Mouse (Mus musculus) gastrocnemius, adult 2 months (tissue): ENCODE results near the gene Edn1. TPM values are rescaled to one million over a fixed set of nuclear protein-coding genes. Genes with fewer than 3 reads are reported as not detected.
A peak's percentile ranks its signal among the peaks of the same experiment; 100 is the strongest.

ENCODE experiments used
- DNase-seq: peaks from one replicate; pipeline ENCODE4 v3.0.0; 2022
- H3K27ac ChIP-seq: fragments of 200-600 bp; 2 replicates; pipeline ENCODE4 v1.8.1; 2022; ENCODE audit warnings: mild to moderate bottlenecking
- H3K4me3 ChIP-seq: fragments of 200-600 bp; 2 replicates; pipeline ENCODE4 v1.8.1; 2022; ENCODE audit warnings: mild to moderate bottlenecking, moderate library complexity
- CTCF ChIP-seq: fragments of 200-600 bp; IDR thresholded peaks from 2 replicates; pipeline ENCODE4 v1.8.1; 2022; ENCODE audit warnings: antibody characterized with exemption, mild to moderate bottlenecking, moderate library complexity
- intact Hi-C: fragments of 180-260 bp; cut with DNase I; formaldehyde crosslinking; loops from one replicate; pipeline ENCODE4 v1.15.1; 2025
- long read RNA-seq, 2 experiments: library from polyadenylated mRNA; stranded (forward); transcript quantifications; one replicate each; pipeline ENCODE4 v2.0.0; 2021
- total RNA-seq, 2 experiments: library from RNA; stranded (reverse); gene quantifications; 2 replicates each; pipeline ENCODE4 v1.2.3; 2021

The Edn1 gene
- total RNA-seq, result 1 to 10 TPM; 1.6 to 1.7 TPM
- long read RNA-seq, experiment 1, partial matches to known transcripts, result 0 of 1 reads
- long read RNA-seq, experiment 1, other reads (novel, unspliced or antisense), result 0 of 1 reads
- long read RNA-seq, experiment 2, result 0 reads

- peak within 1 kb of the TSS; percentile 77 for H3K27ac ChIP-seq
- peak within 1 kb of the TSS; percentile 72 for H3K4me3 ChIP-seq
- peak; percentile 62 for DNase-seq
- no peak for TF ChIP-seq CTCF
- intact Hi-C loops, result loop anchor here (2.0 kb wide), 2 partner anchors 286 to 592 kb away; no protein-coding TSS in a partner anchor
Observed at GRCm38 (mm10) chr13:42301161-42301721, at the start of gene Edn1. Gene Edn1 (plus strand): TSS chr13:42301476.

- no peak for DNase-seq
- Histone ChIP-seq H3K4me3 (no peak overlapping the region), H3K27ac (no peak overlapping the region)
- TF ChIP-seq CTCF, result no peak
- intact Hi-C loops, result no loop called here
Observed at GRCm38 (mm10) chr13:42253821-42254220, 47.5 kb upstream of the Edn1 start.

- intact Hi-C loops, result no loop called here
- Histone ChIP-seq H3K27ac (no peak overlapping the region), H3K4me3 (no peak overlapping the region)
- no peak for DNase-seq
- no peak for TF ChIP-seq CTCF
Observed at GRCm38 (mm10) chr13:42255105-42255504, 46.2 kb upstream of the Edn1 start.

DNA sequence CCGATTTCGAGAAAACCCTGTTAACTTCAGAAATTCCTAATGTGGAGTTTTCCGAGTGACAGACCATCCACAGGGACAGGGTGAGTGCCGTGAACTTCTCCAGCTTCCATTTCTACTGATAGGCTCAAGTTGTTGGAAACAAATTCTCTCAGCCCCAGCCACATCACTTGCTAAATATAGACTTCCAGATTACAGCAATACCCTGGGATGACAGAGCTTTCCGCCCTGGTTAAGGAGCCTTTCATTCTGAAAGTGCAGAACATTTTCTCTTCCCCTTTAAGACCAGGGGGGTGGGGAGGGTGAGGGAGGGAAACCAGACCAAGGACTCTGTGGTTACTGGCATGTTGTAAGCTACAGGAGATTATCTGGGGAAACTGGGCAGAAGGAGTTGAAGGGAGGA, 42.9 kb upstream of the Edn1 start:
- Histone ChIP-seq H3K27ac (peak overlapping the region; percentile 35; the same call in 1 of the 2 replicates), H3K4me3 (no peak overlapping the region)
- DNase-seq, result no peak
- TF ChIP-seq CTCF, result no peak
- intact Hi-C loops, result no loop called here

- no peak for DNase-seq
- intact Hi-C loops, result no loop called here
- no peak overlapping the region for H3K4me3 ChIP-seq
- no peak for TF ChIP-seq CTCF
- no peak overlapping the region for H3K27ac ChIP-seq
Observed at GRCm38 (mm10) chr13:42260667-42261066, 40.6 kb upstream of the Edn1 start.

- intact Hi-C loops, result no loop called here
- no peak for DNase-seq
- Histone ChIP-seq H3K4me3 (no peak overlapping the region), H3K27ac (no peak overlapping the region)
- no peak for TF ChIP-seq CTCF
Observed at GRCm38 (mm10) chr13:42270051-42270450, 31.2 kb upstream of the Edn1 start.

DNA sequence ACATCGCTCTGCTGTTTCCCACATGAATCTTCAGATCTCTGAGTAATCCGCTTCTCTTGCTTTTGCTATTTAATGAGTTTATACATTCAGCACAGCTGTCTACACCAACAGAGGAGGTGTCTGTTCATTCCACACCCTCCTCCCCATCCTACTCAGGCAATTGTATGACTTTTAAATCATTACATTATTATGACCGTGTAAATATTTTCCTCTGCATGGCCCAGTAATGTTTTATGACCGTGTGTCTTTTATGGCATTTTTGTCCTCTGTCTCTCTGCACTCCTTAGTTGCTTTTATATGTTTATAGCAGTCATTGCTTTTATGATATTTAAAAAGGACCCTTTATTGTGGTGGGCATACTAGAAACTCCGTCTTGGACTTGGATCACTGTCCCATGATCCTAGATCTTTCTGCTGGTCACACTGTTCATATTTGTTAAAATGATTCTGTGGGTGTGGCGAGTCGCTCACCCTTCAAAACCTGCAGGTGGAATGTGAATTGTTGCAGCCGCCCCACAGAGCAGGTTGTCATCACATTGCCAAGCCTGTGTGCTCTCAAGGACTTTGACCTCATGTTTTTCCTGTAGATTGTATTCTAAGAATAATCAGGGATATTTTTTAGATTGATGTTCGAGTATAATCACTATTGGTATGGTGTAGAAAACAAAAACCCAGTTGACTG, 24.4 kb upstream of the Edn1 start:
- DNase-seq, result no peak
- TF ChIP-seq CTCF, result no peak
- intact Hi-C loops, result no loop called here
- Histone ChIP-seq H3K27ac (no peak overlapping the region), H3K4me3 (no peak overlapping the region)

GRCm38 (mm10) chr13:42277751-42278150, 23.5 kb upstream of the Edn1 start:
- Histone ChIP-seq H3K27ac (no peak overlapping the region), H3K4me3 (no peak overlapping the region)
- no peak for DNase-seq
- intact Hi-C loops, result no loop called here
- no peak for TF ChIP-seq CTCF

GRCm38 (mm10) chr13:42285896-42286295, 15.4 kb upstream of the Edn1 start:
- peak; percentile 56 for DNase-seq
- no peak overlapping the region for H3K4me3 ChIP-seq
- H3K27ac ChIP-seq, result no peak overlapping the region
- no peak for TF ChIP-seq CTCF
- intact Hi-C loops, result no loop called here

DNA sequence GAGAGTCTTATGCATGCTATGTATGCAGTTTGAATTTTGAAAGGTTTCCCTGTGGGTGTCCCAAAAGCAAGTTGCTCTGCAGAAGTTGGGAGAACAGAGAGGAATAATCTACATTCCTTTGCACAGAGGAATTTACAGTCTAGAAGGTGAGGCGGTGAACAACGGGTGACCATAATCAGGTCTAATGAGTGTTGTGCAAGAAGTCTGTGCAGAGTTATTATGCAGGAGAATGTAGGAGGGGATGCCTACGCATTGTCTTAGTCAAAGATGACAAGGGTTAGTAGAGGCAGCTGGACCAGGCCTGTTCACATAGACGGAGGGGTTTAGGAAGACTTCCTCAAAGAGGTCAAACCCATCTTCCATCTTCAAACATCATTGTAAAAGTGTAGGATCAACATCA, 14.5 kb upstream of the Edn1 start:
- H3K27ac ChIP-seq, result no peak overlapping the region
- TF ChIP-seq CTCF, result no peak
- H3K4me3 ChIP-seq, result no peak overlapping the region
- intact Hi-C loops, result no loop called here
- DNase-seq, result no peak

GRCm38 (mm10) chr13:42292593-42292992, 8.7 kb upstream of the Edn1 start:
- intact Hi-C loops, result no loop called here
- DNase-seq, result no peak
- no peak overlapping the region for H3K27ac ChIP-seq
- no peak overlapping the region for H3K4me3 ChIP-seq
- no peak for TF ChIP-seq CTCF

GRCm38 (mm10) chr13:42298302-42298701, 3.0 kb upstream of the Edn1 start:
- no peak overlapping the region for H3K27ac ChIP-seq
- intact Hi-C loops, result no loop called here
- no peak for DNase-seq
- H3K4me3 ChIP-seq, result no peak overlapping the region
- TF ChIP-seq CTCF, result no peak

- H3K27ac ChIP-seq, result no peak overlapping the region
- TF ChIP-seq CTCF, result no peak
- intact Hi-C loops, result no loop called here
- no peak for DNase-seq
- no peak overlapping the region for H3K4me3 ChIP-seq
Observed at GRCm38 (mm10) chr13:42298766-42299165, 2.5 kb upstream of the Edn1 start.
